Mouse (Mus musculus) left cerebral cortex, postnatal 25 days (tissue): ENCODE measurements at regions not wholly inside any gene's neighbourhood (a gene's known extent, or its start where the extent isn't known, plus 50 kb on each side); places are given as distances from the start of the nearest gene placed in this dataset.

Source experiments
- microRNA-seq, 2 experiments: library from miRNA; unstranded; fragments of <30 nt; microRNA quantifications; one replicate each; pipeline ENCODE4 v1.2.0; 2022

Small RNAs in the stretch of these regions (microRNA-seq; reads per million reads assigned to microRNA genes)
- gene Mir6379, result 0 reads per million in 2 experiments
